Mouse (Mus musculus): ENCODE measurements around the gene Arl8b.

Gene Arl8b

GRCm38 (mm10) chr6:108824816-108825545, 42.1 kb downstream of the Arl8b start:
- peaks cover 9% of the 10 kb centered on the region for H3K27me3 ChIP-seq (ENCODE audit: insufficient read depth, low read length)
- peaks cover 53% of the 10 kb centered on the region for H3K36me3 ChIP-seq (ENCODE audit: insufficient read depth, low read length)
- H3K9me3 ChIP-seq (ENCODE audit: low read length) = no peaks in the 10 kb centered on the region
- peaks cover 17% of the 10 kb centered on the region for H3K4me1 ChIP-seq (replicated peaks; ENCODE audit: low read depth, low read length)
- TF ChIP-seq CTCF (conservative IDR thresholded peaks at IDR 0.05; ENCODE audit: low read length) (no peak), POU5F1 (IDR thresholded peaks at IDR 0.05; ENCODE audit: borderline replicate concordance, low read length) (no peak), NANOG (IDR thresholded peaks at IDR 0.05; ENCODE audit: borderline replicate concordance, low read length) (no peak)
- H3K4me3 ChIP-seq (replicated peaks; ENCODE audit: low read length) = no peak overlapping the region

GRCm38 (mm10) chr6:108826070-108826469, 43.2 kb downstream of the Arl8b start:
- H3K36me3 ChIP-seq (ENCODE audit: insufficient read depth, low read length) = peaks cover 42% of the 10 kb centered on the region
- H3K4me3 ChIP-seq (replicated peaks; ENCODE audit: low read length) = no peak overlapping the region
- peaks cover 11% of the 10 kb centered on the region for H3K27me3 ChIP-seq (ENCODE audit: insufficient read depth, low read length)
- H3K9me3 ChIP-seq (ENCODE audit: low read length) = no peaks in the 10 kb centered on the region
- peaks cover 20% of the 10 kb centered on the region for H3K4me1 ChIP-seq (replicated peaks; ENCODE audit: low read depth, low read length)
- TF ChIP-seq CTCF (conservative IDR thresholded peaks at IDR 0.05; ENCODE audit: low read length) = no peak
- TF ChIP-seq NANOG (IDR thresholded peaks at IDR 0.05; ENCODE audit: borderline replicate concordance, low read length) = no peak
- TF ChIP-seq POU5F1 (IDR thresholded peaks at IDR 0.05; ENCODE audit: borderline replicate concordance, low read length) = no peak

GRCm38 (mm10) chr6:108827336-108827920, 44.5 kb downstream of the Arl8b start:
- Histone ChIP-seq H3K9me3 (ENCODE audit: low read length) (no peaks in the 10 kb centered on the region), H3K27me3 (ENCODE audit: insufficient read depth, low read length) (peaks cover 11% of the 10 kb centered on the region), H3K4me1 (replicated peaks; ENCODE audit: low read depth, low read length) (peaks cover 20% of the 10 kb centered on the region), H3K36me3 (ENCODE audit: insufficient read depth, low read length) (peaks cover 36% of the 10 kb centered on the region), H3K4me3 (replicated peaks; ENCODE audit: low read length) (peak overlapping the region; percentile 97)
- no peak for TF ChIP-seq POU5F1 (IDR thresholded peaks at IDR 0.05; ENCODE audit: borderline replicate concordance, low read length)
- TF ChIP-seq CTCF (conservative IDR thresholded peaks at IDR 0.05; ENCODE audit: low read length) = no peak
- no peak for TF ChIP-seq NANOG (IDR thresholded peaks at IDR 0.05; ENCODE audit: borderline replicate concordance, low read length)

- Histone ChIP-seq H3K27me3 (ENCODE audit: insufficient read depth, low read length) (peaks cover 11% of the 10 kb centered on the region), H3K4me1 (replicated peaks; ENCODE audit: low read depth, low read length) (peaks cover 22% of the 10 kb centered on the region), H3K9me3 (ENCODE audit: low read length) (no peaks in the 10 kb centered on the region), H3K4me3 (replicated peaks; ENCODE audit: low read length) (peak within 1 kb of the TSS; percentile 97), H3K36me3 (ENCODE audit: insufficient read depth, low read length) (peaks cover 27% of the 10 kb centered on the region)
- TF ChIP-seq CTCF (conservative IDR thresholded peaks at IDR 0.05; ENCODE audit: low read length) (no peak), NANOG (IDR thresholded peaks at IDR 0.05; ENCODE audit: borderline replicate concordance, low read length) (no peak), POU5F1 (IDR thresholded peaks at IDR 0.05; ENCODE audit: borderline replicate concordance, low read length) (no peak)
Measured at GRCm38 (mm10) chr6:108828234-108828868, 45.5 kb downstream of the Arl8b start, which contains the start of gene Edem1. TSS of gene Edem1 (plus strand) at chr6:108828641.

GRCm38 (mm10) chr6:108828872-108829271, 46.0 kb downstream of the Arl8b start:
- H3K9me3 ChIP-seq (ENCODE audit: low read length) = no peaks in the 10 kb centered on the region
- peaks cover 25% of the 10 kb centered on the region for H3K4me1 ChIP-seq (replicated peaks; ENCODE audit: low read depth, low read length)
- TF ChIP-seq CTCF (conservative IDR thresholded peaks at IDR 0.05; ENCODE audit: low read length) (no peak), NANOG (IDR thresholded peaks at IDR 0.05; ENCODE audit: borderline replicate concordance, low read length) (no peak), POU5F1 (IDR thresholded peaks at IDR 0.05; ENCODE audit: borderline replicate concordance, low read length) (no peak)
- H3K4me3 ChIP-seq (replicated peaks; ENCODE audit: low read length) = peak overlapping the region; percentile 97
- peaks cover 11% of the 10 kb centered on the region for H3K27me3 ChIP-seq (ENCODE audit: insufficient read depth, low read length)
- peaks cover 23% of the 10 kb centered on the region for H3K36me3 ChIP-seq (ENCODE audit: insufficient read depth, low read length)

GRCm38 (mm10) chr6:108829386-108830370, 46.8 kb downstream of the Arl8b start:
- Histone ChIP-seq H3K27me3 (ENCODE audit: insufficient read depth, low read length) (peaks cover 11% of the 10 kb centered on the region), H3K36me3 (ENCODE audit: insufficient read depth, low read length) (peaks cover 16% of the 10 kb centered on the region), H3K4me1 (replicated peaks; ENCODE audit: low read depth, low read length) (peaks cover 25% of the 10 kb centered on the region), H3K9me3 (ENCODE audit: low read length) (no peaks in the 10 kb centered on the region), H3K4me3 (replicated peaks; ENCODE audit: low read length) (peak overlapping the region; percentile 97)
- TF ChIP-seq CTCF (conservative IDR thresholded peaks at IDR 0.05; ENCODE audit: low read length) (no peak), POU5F1 (IDR thresholded peaks at IDR 0.05; ENCODE audit: borderline replicate concordance, low read length) (no peak), NANOG (IDR thresholded peaks at IDR 0.05; ENCODE audit: borderline replicate concordance, low read length) (no peak)

GRCm38 (mm10) chr6:108832170-108832569, 49.3 kb downstream of the Arl8b start:
- Histone ChIP-seq H3K27me3 (ENCODE audit: insufficient read depth, low read length) (peaks cover 11% of the 10 kb centered on the region), H3K36me3 (ENCODE audit: insufficient read depth, low read length) (peaks cover 16% of the 10 kb centered on the region), H3K4me3 (replicated peaks; ENCODE audit: low read length) (no peak overlapping the region), H3K4me1 (replicated peaks; ENCODE audit: low read depth, low read length) (peaks cover 33% of the 10 kb centered on the region), H3K9me3 (ENCODE audit: low read length) (no peaks in the 10 kb centered on the region)
- no peak for TF ChIP-seq NANOG (IDR thresholded peaks at IDR 0.05; ENCODE audit: borderline replicate concordance, low read length)
- TF ChIP-seq POU5F1 (IDR thresholded peaks at IDR 0.05; ENCODE audit: borderline replicate concordance, low read length) = no peak
- TF ChIP-seq CTCF (conservative IDR thresholded peaks at IDR 0.05; ENCODE audit: low read length) = no peak
